Mouse (Mus musculus) forebrain, embryonic 12.5 days (tissue): Measurements from ENCODE around the gene Gm7534. TPM values are rescaled to one million over a fixed set of nuclear protein-coding genes. Genes with fewer than 3 reads are reported as not detected.
A peak's percentile ranks its signal among the peaks of the same experiment; 100 is the strongest.
"Not testable (repeated sequence)": the region's sequence is repeated elsewhere in the genome, so short reads cannot be mapped to it uniquely, and the experiment has no call there.

Experiments
- ATAC-seq: fragments of 200-750 bp; cut with Nextera tagmentation; 2 replicates; pipeline ENCODE4 v1.8.0; 2017; ENCODE audit warnings: moderate TSS enrichment; ENCODE audit not compliant: low FRiP score
- H3K27ac ChIP-seq: fragments of 300-500 bp; sonication (generic); 2 replicates; pipeline ENCODE4 v1.5.1; 2016; ENCODE audit warnings: mild to moderate bottlenecking
- H3K27me3 ChIP-seq: fragments of 300-500 bp; sonication (generic); 2 replicates; pipeline ENCODE4 v1.6.1; 2016; ENCODE audit warnings: mild to moderate bottlenecking
- H3K36me3 ChIP-seq: fragments of 300-500 bp; sonication (generic); replicated peaks from 2 replicates; pipeline ENCODE4 v1.6.1; 2016; ENCODE audit warnings: mild to moderate bottlenecking
- H3K4me1 ChIP-seq: fragments of 300-500 bp; sonication (generic); 2 replicates; pipeline ENCODE4 v1.6.1; 2016
- H3K4me2 ChIP-seq: fragments of 300-500 bp; sonication (generic); 2 replicates; pipeline ENCODE4 v1.6.1; 2016; ENCODE audit warnings: mild to moderate bottlenecking, moderate library complexity
- H3K4me3 ChIP-seq: fragments of 300-500 bp; sonication (generic); replicated peaks from 2 replicates; pipeline ENCODE4 v1.5.1; 2016; ENCODE audit warnings: mild to moderate bottlenecking
- H3K9ac ChIP-seq: fragments of 300-500 bp; sonication (generic); 2 replicates; pipeline ENCODE4 v1.6.1; 2016; ENCODE audit warnings: mild to moderate bottlenecking
- H3K9me3 ChIP-seq: fragments of 300-500 bp; sonication (generic); 2 replicates; pipeline ENCODE4 v1.6.1; 2016
- WGBS: fragments of 180-500 bp; shearing (Covaris S2); methylation state at CpG from one replicate; pipeline ENCODE4 v1.1.7; 2016; 5-methylcytosine and 5-hydroxymethylcytosine counted together
- polyA plus RNA-seq: library from polyadenylated mRNA; unstranded; fragments of >200 nt; fragmentation: Nextera tagmentation; extraction: Ambion mirVana; gene quantifications from 2 replicates; pipeline ENCODE4 v1.2.1, GENCODE M21; 2016

The Gm7534 gene
- polyA plus RNA-seq, 1 experiment from 2014 or later: not detected

DNA sequence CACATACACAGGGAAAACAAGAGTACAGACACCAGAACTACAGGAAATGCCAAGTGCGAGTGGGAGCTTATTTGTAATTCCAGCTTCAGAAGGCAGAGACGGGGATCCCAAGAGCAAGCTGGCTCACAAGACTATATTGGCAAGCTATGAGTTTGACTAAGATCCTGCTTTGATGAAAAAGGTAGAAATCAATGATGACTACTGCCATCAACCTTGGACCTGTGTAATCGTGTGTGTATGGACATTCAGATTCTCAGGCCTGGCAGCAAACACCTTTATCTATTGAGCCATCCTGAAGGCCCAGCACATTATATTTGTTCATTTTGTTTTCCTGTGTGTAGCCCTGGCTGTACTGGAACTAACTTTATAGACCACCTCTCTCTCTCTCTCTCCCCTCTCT lies 19.1 kb downstream of the Gm7534 start:
- WGBS: 93% methylated on average over 3 of the region's 3 CpGs
- Histone ChIP-seq H3K36me3 (no peaks in the 10 kb centered on the region; the same call in 1 of the 2 replicates), H3K4me3 (no peak overlapping the region), H3K4me2 (no peak overlapping the region), H3K4me1 (peaks cover 15% of the 10 kb centered on the region), H3K9ac (no peak overlapping the region), H3K9me3 (no peaks in the 10 kb centered on the region), H3K27ac (no peak overlapping the region), H3K27me3 (no peaks in the 10 kb centered on the region)
- no peak for ATAC-seq

- no peaks in the 10 kb centered on the region for H3K27me3 ChIP-seq
- no peak overlapping the region for H3K27ac ChIP-seq
- peaks cover 15% of the 10 kb centered on the region for H3K4me1 ChIP-seq
- H3K4me2 ChIP-seq: no peak overlapping the region
- H3K9ac ChIP-seq: no peak overlapping the region
- no peak overlapping the region for H3K4me3 ChIP-seq
- H3K36me3 ChIP-seq: no peaks in the 10 kb centered on the region; the same call in 1 of the 2 replicates
- no peak for ATAC-seq
- no peaks in the 10 kb centered on the region for H3K9me3 ChIP-seq
Observed at GRCm38 (mm10) chr4:134181825-134182224, 21.0 kb downstream of the Gm7534 start.

DNA sequence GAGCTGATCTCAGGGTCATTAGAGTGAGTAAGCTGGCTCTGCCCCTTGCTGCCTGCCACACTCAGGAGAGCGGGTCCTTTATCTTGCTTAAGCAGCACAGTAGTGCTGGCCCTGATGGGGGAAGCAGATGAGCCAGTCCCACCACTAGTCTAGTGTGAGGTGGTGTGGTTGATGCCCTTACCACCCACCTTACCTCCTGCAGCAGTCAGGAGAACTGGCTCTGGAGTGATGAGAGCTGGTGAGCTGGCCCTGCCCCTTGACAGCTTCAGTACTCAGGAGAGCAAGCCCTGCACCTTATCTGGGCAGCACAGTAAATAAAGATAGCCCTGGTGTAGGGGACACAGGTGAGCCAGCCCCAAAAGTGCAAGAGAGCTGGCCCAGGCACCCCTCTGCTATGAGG lies 21.7 kb downstream of the Gm7534 start:
- WGBS: 94% methylated on average over 1 of the region's 1 CpGs
- ATAC-seq: no peak
- Histone ChIP-seq H3K4me1 (peaks cover 13% of the 10 kb centered on the region), H3K27me3 (no peaks in the 10 kb centered on the region), H3K4me2 (no peak overlapping the region), H3K4me3 (no peak overlapping the region), H3K27ac (no peak overlapping the region), H3K36me3 (no peaks in the 10 kb centered on the region; the same call in 1 of the 2 replicates), H3K9ac (no peak overlapping the region), H3K9me3 (no peaks in the 10 kb centered on the region)

GRCm38 (mm10) chr4:134172391-134172790 lies 30.4 kb downstream of the Gm7534 start:
- no peak for ATAC-seq
- Histone ChIP-seq H3K4me3 (no peak overlapping the region), H3K27ac (no peak overlapping the region), H3K27me3 (no peaks in the 10 kb centered on the region), H3K9me3 (no peaks in the 10 kb centered on the region), H3K36me3 (peaks cover 6% of the 10 kb centered on the region; the same call in 1 of the 2 replicates), H3K4me2 (no peak overlapping the region), H3K9ac (no peak overlapping the region), H3K4me1 (no peaks in the 10 kb centered on the region)
- WGBS: 92% methylated on average over 3 of the region's 3 CpGs

- Histone ChIP-seq H3K27me3 (no peaks in the 10 kb centered on the region), H3K4me3 (no peak overlapping the region), H3K36me3 (peaks cover 20% of the 10 kb centered on the region), H3K27ac (no peak overlapping the region), H3K9ac (no peak overlapping the region), H3K4me2 (no peak overlapping the region), H3K9me3 (no peaks in the 10 kb centered on the region), H3K4me1 (no peaks in the 10 kb centered on the region)
- no peak for ATAC-seq
- 94% methylated on average over 3 of the region's 3 CpGs for WGBS
Observed at GRCm38 (mm10) chr4:134166906-134167305, 35.9 kb downstream of the Gm7534 start.

DNA sequence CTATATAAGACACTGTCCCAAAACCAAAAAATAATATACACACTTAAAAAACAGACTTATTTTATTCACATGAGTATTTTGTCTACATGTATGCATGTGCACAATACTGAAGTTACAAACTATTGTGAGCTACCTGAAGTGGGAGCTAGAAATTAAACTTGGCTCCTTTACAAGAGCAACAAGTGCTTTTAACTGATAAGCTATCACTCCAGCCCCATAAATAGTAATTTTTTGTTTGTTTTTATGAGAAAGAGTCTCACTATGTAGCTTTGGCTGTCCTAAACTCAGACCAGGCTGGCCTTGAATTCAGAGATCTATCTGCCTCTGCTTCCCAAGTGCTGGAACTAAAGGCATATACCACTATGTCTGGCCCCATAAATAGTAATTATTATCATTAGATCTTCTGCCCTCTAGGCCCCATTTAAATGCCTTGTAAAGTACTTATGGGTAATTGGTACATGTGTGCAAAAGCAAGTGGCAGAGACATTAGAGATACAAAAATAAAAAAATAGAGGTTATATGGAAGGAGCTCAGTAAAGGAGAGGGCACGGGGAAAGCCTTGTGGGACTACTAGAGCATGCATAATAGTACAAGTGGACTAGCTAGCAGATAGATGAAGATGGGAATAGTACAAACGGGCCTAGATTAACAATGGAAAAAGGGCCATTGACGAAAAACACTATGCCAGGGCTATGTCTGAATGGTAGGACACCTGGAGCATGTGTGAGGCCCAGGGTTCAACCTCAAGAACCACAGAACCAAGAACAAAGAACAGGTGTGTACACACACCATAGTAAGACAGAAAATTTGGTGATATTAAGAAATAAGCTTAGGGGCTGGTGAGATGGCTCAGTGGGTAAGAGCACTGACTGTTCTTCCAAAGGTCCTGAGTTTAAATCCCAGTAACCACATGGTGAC lies 37.0 kb downstream of the Gm7534 start:
- H3K9me3 ChIP-seq: no peaks in the 10 kb centered on the region
- H3K27ac ChIP-seq: no peak overlapping the region
- H3K36me3 ChIP-seq: peaks cover 19% of the 10 kb centered on the region
- H3K4me2 ChIP-seq: no peak overlapping the region
- H3K27me3 ChIP-seq: no peaks in the 10 kb centered on the region
- 88% methylated on average over 3 of the region's 3 CpGs for WGBS
- H3K4me3 ChIP-seq: no peak overlapping the region
- H3K9ac ChIP-seq: no peak overlapping the region
- ATAC-seq: no peak
- H3K4me1 ChIP-seq: no peaks in the 10 kb centered on the region

DNA sequence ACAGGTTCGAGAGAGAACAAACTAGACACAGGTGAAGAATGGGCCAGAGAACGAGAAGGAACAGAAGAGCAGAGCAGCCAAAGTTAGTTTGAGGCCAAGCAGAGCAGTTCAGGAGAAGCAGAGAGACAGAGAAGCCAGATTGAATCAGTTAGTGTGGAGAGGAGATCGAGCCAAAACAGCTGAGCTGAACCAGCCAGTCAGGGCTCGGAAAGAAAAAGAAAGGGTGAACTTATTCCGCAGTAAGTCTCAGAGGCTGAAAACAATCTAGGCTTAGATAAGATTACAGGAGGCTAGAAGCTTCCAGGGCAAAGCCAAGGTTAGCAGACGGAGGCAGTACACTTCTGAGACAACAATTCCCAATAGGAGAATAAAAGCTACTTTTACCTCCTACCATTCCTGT lies 37.8 kb downstream of the Gm7534 start:
- Histone ChIP-seq H3K27me3 (no peaks in the 10 kb centered on the region), H3K4me2 (no peak overlapping the region), H3K9ac (no peak overlapping the region), H3K9me3 (no peaks in the 10 kb centered on the region), H3K36me3 (peaks cover 19% of the 10 kb centered on the region), H3K27ac (no peak overlapping the region), H3K4me3 (no peak overlapping the region), H3K4me1 (no peaks in the 10 kb centered on the region)
- 85% methylated on average over 6 of the region's 6 CpGs for WGBS
- ATAC-seq: no peak

DNA sequence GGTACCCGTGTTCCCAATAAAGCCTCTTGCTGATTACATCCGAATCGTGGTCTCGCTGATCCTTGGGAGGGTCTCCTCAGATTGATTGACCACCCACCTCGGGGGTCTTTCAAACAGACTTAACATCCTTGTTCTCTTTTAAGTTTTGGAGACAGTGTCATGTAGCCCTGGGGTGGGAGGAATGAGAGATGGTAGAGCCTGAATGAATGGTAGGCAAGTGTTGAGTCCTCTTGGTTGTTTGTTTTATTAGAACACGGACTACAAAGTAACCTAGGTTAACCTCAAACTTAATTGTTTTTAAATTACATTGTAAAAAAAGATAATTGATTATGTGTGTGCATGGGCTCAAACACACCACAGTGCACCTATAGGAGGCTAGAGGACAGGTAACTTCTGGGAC lies 38.2 kb downstream of the Gm7534 start:
- no peaks in the 10 kb centered on the region for H3K9me3 ChIP-seq
- H3K9ac ChIP-seq: no peak overlapping the region
- no peak overlapping the region for H3K4me2 ChIP-seq
- H3K27ac ChIP-seq: no peak overlapping the region
- H3K36me3 ChIP-seq: peaks cover 19% of the 10 kb centered on the region
- 96% methylated on average over 5 of the region's 6 CpGs for WGBS
- H3K4me3 ChIP-seq: no peak overlapping the region
- no peaks in the 10 kb centered on the region for H3K4me1 ChIP-seq
- ATAC-seq: no peak
- H3K27me3 ChIP-seq: no peaks in the 10 kb centered on the region

GRCm38 (mm10) chr4:134160071-134160470 lies 42.7 kb downstream of the Gm7534 start:
- H3K4me2 ChIP-seq: peak overlapping the region; percentile 62
- 11% methylated on average over 30 of the region's 30 CpGs for WGBS
- peak overlapping the region; percentile 56; the same call in 1 of the 2 replicates for H3K9ac ChIP-seq
- ATAC-seq, H3K9me3 ChIP-seq, H3K4me1 ChIP-seq, H3K27me3 ChIP-seq, H3K27ac ChIP-seq: not testable (repeated sequence)
- H3K4me3 ChIP-seq: peak overlapping the region; percentile 51
- H3K36me3 ChIP-seq: peaks cover 17% of the 10 kb centered on the region

GRCm38 (mm10) chr4:134158774-134159173 lies 44.0 kb downstream of the Gm7534 start:
- WGBS: 89% methylated on average over 6 of the region's 6 CpGs
- Histone ChIP-seq H3K4me3 (no peak overlapping the region), H3K27ac (no peak overlapping the region), H3K4me2 (no peak overlapping the region), H3K4me1 (no peaks in the 10 kb centered on the region), H3K9me3 (no peaks in the 10 kb centered on the region), H3K36me3 (peaks cover 20% of the 10 kb centered on the region), H3K9ac (no peak overlapping the region), H3K27me3 (peaks cover 6% of the 10 kb centered on the region)
- ATAC-seq: no peak

- Histone ChIP-seq H3K27ac (no peak overlapping the region), H3K27me3 (peaks cover 6% of the 10 kb centered on the region), H3K9ac (no peak overlapping the region), H3K4me3 (no peak overlapping the region), H3K4me1 (no peaks in the 10 kb centered on the region), H3K4me2 (no peak overlapping the region), H3K36me3 (peaks cover 31% of the 10 kb centered on the region), H3K9me3 (no peaks in the 10 kb centered on the region)
- no peak for ATAC-seq
- 86% methylated on average over 2 of the region's 2 CpGs for WGBS
Observed at GRCm38 (mm10) chr4:134157558-134157957, 45.2 kb downstream of the Gm7534 start.

GRCm38 (mm10) chr4:134156744-134157143 lies 46.1 kb downstream of the Gm7534 start:
- Histone ChIP-seq H3K9ac (no peak overlapping the region), H3K27me3 (peaks cover 6% of the 10 kb centered on the region), H3K27ac (no peak overlapping the region), H3K4me3 (no peak overlapping the region), H3K4me2 (no peak overlapping the region), H3K36me3 (peaks cover 38% of the 10 kb centered on the region), H3K9me3 (no peaks in the 10 kb centered on the region), H3K4me1 (no peaks in the 10 kb centered on the region)
- 76% methylated on average over 8 of the region's 8 CpGs for WGBS
- ATAC-seq: no peak

GRCm38 (mm10) chr4:134155961-134156465 lies 46.8 kb downstream of the Gm7534 start:
- WGBS: 92% methylated on average over 10 of the region's 10 CpGs

More at GRCm38 (mm10) chr4:134155961-134156465, 46.8 kb downstream of the Gm7534 start:
- no peaks in the 10 kb centered on the region for H3K4me1 ChIP-seq
- peaks cover 45% of the 10 kb centered on the region for H3K36me3 ChIP-seq
- no peak overlapping the region for H3K27ac ChIP-seq
- no peak overlapping the region for H3K9ac ChIP-seq
- no peak for ATAC-seq
- H3K9me3 ChIP-seq: no peaks in the 10 kb centered on the region
- H3K27me3 ChIP-seq: peaks cover 6% of the 10 kb centered on the region
- no peak overlapping the region for H3K4me2 ChIP-seq
- H3K4me3 ChIP-seq: no peak overlapping the region
